Mouse (Mus musculus) liver, adult 2 months (tissue): ENCODE data around the gene Hoxa2. TPM values are rescaled to one million over a fixed set of nuclear protein-coding genes. Genes with fewer than 3 reads are reported as not detected.

ENCODE experiments used
- DNase-seq: peaks from one replicate; pipeline ENCODE4 v3.0.0-alpha.2; 2011; ENCODE audit warnings: low read depth, low spot score; ENCODE audit errors: extremely low read depth
- H3K27ac ChIP-seq: fragments of 200-500 bp; replicated peaks from 2 replicates; pipeline ENCODE4 v1.5.1; 2012; ENCODE audit warnings: low read depth, mild to moderate bottlenecking, control low read depth, inconsistent platforms, low read length; ENCODE audit not compliant: insufficient read depth
- H3K27me3 ChIP-seq: fragments of 200-500 bp; 2 replicates; pipeline ENCODE4 v1.6.1; 2012; ENCODE audit warnings: mild to moderate bottlenecking, moderate library complexity, low read length, inconsistent platforms; ENCODE audit not compliant: control insufficient read depth, insufficient read depth
- H3K36me3 ChIP-seq: fragments of 200-500 bp; 2 replicates; pipeline ENCODE4 v1.6.1; 2012; ENCODE audit warnings: low read length, inconsistent platforms; ENCODE audit not compliant: control insufficient read depth, insufficient read depth
- H3K4me1 ChIP-seq: fragments of 200-500 bp; 2 replicates; pipeline ENCODE4 v1.6.1; 2011; ENCODE audit warnings: low read length; ENCODE audit not compliant: control insufficient read depth, insufficient read depth
- H3K4me3 ChIP-seq: fragments of 200-500 bp; 2 replicates; pipeline ENCODE4 v1.5.1; 2011; ENCODE audit warnings: low read depth, mild to moderate bottlenecking, control low read depth, low read length, moderate library complexity; ENCODE audit not compliant: insufficient read depth
- H3K79me2 ChIP-seq: fragments of 200-500 bp; 2 replicates; pipeline ENCODE4 v1.6.1; 2012; ENCODE audit warnings: inconsistent platforms, mild to moderate bottlenecking, low read length, moderate library complexity; ENCODE audit not compliant: control insufficient read depth, insufficient read depth
- H3K9ac ChIP-seq: fragments of 200-500 bp; 2 replicates; pipeline ENCODE4 v1.6.1; 2012; ENCODE audit warnings: low read depth, mild to moderate bottlenecking, control low read depth, inconsistent platforms, low read length
- CTCF ChIP-seq: fragments of 200-500 bp; IDR thresholded peaks from 2 replicates; pipeline ENCODE4 v1.5.1; 2011; ENCODE audit warnings: low read depth, low read length, control low read depth
- POLR2A ChIP-seq: fragments of 200-500 bp; IDR thresholded peaks from 2 replicates; pipeline ENCODE4 v1.6.1; 2011; ENCODE audit warnings: low read length, control low read depth; ENCODE audit not compliant: insufficient read depth; ENCODE audit errors: extremely low read depth
- WGBS: fragments of 180-500 bp; shearing (Covaris S2); methylation state at CpG from one replicate; pipeline ENCODE4 v1.1.7; 2018; 5-methylcytosine and 5-hydroxymethylcytosine counted together
- polyA plus RNA-seq: library from polyadenylated mRNA; depleted of rRNA; stranded (reverse); fragments of >200 nt; gene quantifications from 2 replicates; pipeline ENCODE4 v1.2.3, GENCODE M21; 2012
- total RNA-seq: library from RNA; depleted of rRNA; stranded (reverse); fragments of >200 nt; gene quantifications from 2 replicates; pipeline ENCODE4 v1.2.3, GENCODE M21; 2014

The Hoxa2 gene
- total and polyA plus RNA-seq, 2 experiments, result 0.09 to 0.27 TPM

GRCm38 (mm10) chr6:52162611-52163365 is 1.8 kb downstream of the Hoxa2 start:
- no peak for DNase-seq
- no peak overlapping the region for H3K4me3 ChIP-seq
- H3K4me1 ChIP-seq, result no peaks in the 10 kb centered on the region; the same call in 1 of the 2 replicates
- H3K27ac ChIP-seq, result peak overlapping the region; percentile 63
- H3K79me2 ChIP-seq, result no peaks in the 10 kb centered on the region
- 8% methylated on average over 14 of the region's 14 CpGs for WGBS
- TF ChIP-seq CTCF (no peak), POLR2A (no peak)
- peak overlapping the region; percentile 44 for H3K9ac ChIP-seq
- H3K36me3 ChIP-seq, result no peaks in the 10 kb centered on the region
- peaks cover 29% of the 10 kb centered on the region; the same call in 1 of the 2 replicates for H3K27me3 ChIP-seq

GRCm38 (mm10) chr6:52162093-52162380 is 2.6 kb downstream of the Hoxa2 start:
- no peak for TF ChIP-seq CTCF
- no peak for TF ChIP-seq POLR2A
- Histone ChIP-seq H3K9ac (no peak overlapping the region), H3K27ac (no peak overlapping the region), H3K79me2 (no peaks in the 10 kb centered on the region), H3K27me3 (peaks cover 26% of the 10 kb centered on the region; the same call in 1 of the 2 replicates), H3K4me3 (no peak overlapping the region), H3K36me3 (no peaks in the 10 kb centered on the region), H3K4me1 (no peaks in the 10 kb centered on the region)
- 16% methylated on average over 1 of the region's 1 CpGs for WGBS
- no peak for DNase-seq

- Histone ChIP-seq H3K9ac (no peak overlapping the region), H3K27ac (peak overlapping the region; percentile 57), H3K4me3 (0 out of 2 replicates have a peak overlapping the region, but pooled peaks have one; percentile 18), H3K4me1 (no peaks in the 10 kb centered on the region), H3K36me3 (no peaks in the 10 kb centered on the region), H3K79me2 (no peaks in the 10 kb centered on the region), H3K27me3 (peaks cover 29% of the 10 kb centered on the region; the same call in 1 of the 2 replicates)
- WGBS, result 11% methylated on average over 8 of the region's 8 CpGs
- DNase-seq, result no peak
- TF ChIP-seq POLR2A (no peak), CTCF (no peak)
Measured at GRCm38 (mm10) chr6:52161336-52162092, 3.1 kb downstream of the Hoxa2 start.

DNA sequence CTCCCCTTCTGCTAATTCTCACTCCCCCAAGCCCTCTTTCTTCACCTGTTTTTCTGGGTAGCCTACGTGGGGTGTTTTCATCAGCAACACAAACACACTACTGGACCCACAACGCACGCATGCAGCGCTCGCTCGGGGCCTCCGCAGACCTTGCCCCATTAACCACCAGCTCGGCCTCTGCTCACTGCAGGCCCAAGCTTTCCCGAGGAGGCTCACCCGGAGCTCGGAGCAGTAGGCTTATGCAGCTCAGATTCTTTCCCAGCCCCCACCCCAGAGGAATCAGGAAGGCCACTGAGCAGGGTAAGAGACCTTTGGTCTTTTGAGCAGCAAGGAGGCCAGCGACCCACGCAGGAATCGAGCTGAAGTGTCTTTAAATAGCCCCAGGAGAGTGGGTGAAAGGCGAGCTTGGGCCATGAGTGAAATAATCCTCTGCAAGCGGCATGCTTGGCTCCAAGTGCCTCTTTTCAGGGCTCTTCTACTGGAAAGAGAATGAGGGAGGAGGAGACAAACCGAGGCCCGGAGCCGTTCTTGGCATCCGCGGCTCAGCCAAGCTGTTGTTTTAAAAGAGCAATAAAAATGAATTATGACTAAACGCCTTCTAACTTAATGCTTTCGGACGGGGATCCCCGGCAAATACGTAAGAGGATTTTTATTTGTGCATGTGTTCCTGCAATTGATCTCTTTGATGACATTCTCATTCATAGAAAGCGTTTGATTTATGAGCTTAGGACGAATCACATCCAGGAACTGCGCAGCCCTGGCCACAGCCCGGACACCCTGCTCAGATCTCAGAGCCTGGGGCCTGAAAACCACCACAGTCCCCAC is 3.9 kb downstream of the Hoxa2 start:
- peak overlapping the region; percentile 40; the same call in 1 of the 2 replicates for H3K4me3 ChIP-seq

GRCm38 (mm10) chr6:52159979-52160378 is 4.7 kb downstream of the Hoxa2 start:
- H3K4me1 ChIP-seq, result no peaks in the 10 kb centered on the region
- no peaks in the 10 kb centered on the region for H3K36me3 ChIP-seq
- peaks cover 28% of the 10 kb centered on the region; the same call in 1 of the 2 replicates for H3K27me3 ChIP-seq
- H3K27ac ChIP-seq, result no peak overlapping the region
- H3K79me2 ChIP-seq, result no peaks in the 10 kb centered on the region
- WGBS, result 5% methylated on average over 9 of the region's 9 CpGs
- TF ChIP-seq CTCF (no peak), POLR2A (no peak)
- no peak overlapping the region for H3K9ac ChIP-seq
- H3K4me3 ChIP-seq, result peak overlapping the region; percentile 5; the same call in 1 of the 2 replicates
- DNase-seq, result peak; percentile 29

More for the DNA sequence above, 3.9 kb downstream of the Hoxa2 start:
- Histone ChIP-seq H3K36me3 (no peaks in the 10 kb centered on the region), H3K9ac (peak overlapping the region; percentile 16), H3K79me2 (no peaks in the 10 kb centered on the region), H3K27me3 (peaks cover 30% of the 10 kb centered on the region; the same call in 1 of the 2 replicates), H3K4me1 (no peaks in the 10 kb centered on the region), H3K27ac (peak overlapping the region; percentile 57)
- DNase-seq, result no peak
- TF ChIP-seq CTCF (no peak), POLR2A (no peak)
- WGBS, result 5% methylated on average over 30 of the region's 30 CpGs
